Mouse (Mus musculus): Measurements from ENCODE around the gene Gm20388. TPM values are rescaled to one million over a fixed set of nuclear protein-coding genes. Genes with fewer than 3 reads are reported as not detected.

Gm20388 gene
- total RNA-seq, 1 experiment from 2014 or later, result 3.6 TPM

DNA sequence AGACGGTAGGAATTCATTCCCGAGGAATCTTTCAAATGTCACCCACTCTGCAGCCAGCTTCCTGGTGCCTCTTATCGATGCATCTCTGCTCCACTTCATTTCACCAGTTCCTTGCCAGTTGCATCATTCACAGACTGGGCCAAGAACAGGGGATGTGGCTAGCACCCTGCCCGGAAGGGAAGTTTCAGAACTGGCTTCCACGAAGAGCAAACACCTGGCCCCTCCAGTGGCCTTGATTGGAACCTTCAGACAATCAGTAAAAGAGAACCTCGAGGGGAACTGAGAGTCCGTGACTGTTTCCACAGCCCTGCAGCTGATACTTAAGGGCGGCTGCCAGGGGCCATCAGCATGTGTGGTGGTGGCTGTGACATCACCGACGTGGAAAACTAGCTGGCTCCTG is 1937.9 kb downstream of the Gm20388 start:
- DNase-seq, result no peak

GRCm38 (mm10) chr8:121849303-121849702 is 1938.7 kb downstream of the Gm20388 start:
- DNase-seq, result no peak

GRCm38 (mm10) chr8:121850018-121850417 is 1939.4 kb downstream of the Gm20388 start:
- DNase-seq, result peak; percentile 73

GRCm38 (mm10) chr8:121850436-121850820 is 1939.8 kb downstream of the Gm20388 start:
- no peak for DNase-seq

GRCm38 (mm10) chr8:121850821-121851470 is 1940.3 kb downstream of the Gm20388 start:
- peak; percentile 96 for DNase-seq

GRCm38 (mm10) chr8:121851716-121852115 is 1941.1 kb downstream of the Gm20388 start:
- DNase-seq, result no peak

- no peak for DNase-seq
Observed at GRCm38 (mm10) chr8:121852464-121852863, 1941.8 kb downstream of the Gm20388 start.

DNA sequence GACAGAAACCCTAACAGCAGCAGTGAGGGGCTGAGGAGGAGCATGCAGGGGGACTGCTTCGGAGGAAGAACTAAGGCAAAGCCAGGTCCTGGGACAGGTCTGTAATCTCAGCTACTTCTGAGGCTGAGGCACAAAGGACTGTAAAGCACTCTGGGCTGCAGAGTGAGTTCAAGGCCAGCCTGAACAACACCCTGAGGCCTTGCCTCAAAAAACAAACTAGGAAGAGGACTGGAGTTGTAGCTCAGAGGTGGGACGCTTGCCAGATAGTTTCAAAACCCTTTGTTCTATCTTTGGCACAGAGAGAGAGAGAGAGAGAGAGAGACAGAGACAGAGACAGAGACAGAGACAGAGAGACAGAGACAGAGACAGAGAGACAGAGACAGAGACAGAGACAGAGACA is 1942.9 kb downstream of the Gm20388 start:
- DNase-seq, result peak; percentile 55

DNA sequence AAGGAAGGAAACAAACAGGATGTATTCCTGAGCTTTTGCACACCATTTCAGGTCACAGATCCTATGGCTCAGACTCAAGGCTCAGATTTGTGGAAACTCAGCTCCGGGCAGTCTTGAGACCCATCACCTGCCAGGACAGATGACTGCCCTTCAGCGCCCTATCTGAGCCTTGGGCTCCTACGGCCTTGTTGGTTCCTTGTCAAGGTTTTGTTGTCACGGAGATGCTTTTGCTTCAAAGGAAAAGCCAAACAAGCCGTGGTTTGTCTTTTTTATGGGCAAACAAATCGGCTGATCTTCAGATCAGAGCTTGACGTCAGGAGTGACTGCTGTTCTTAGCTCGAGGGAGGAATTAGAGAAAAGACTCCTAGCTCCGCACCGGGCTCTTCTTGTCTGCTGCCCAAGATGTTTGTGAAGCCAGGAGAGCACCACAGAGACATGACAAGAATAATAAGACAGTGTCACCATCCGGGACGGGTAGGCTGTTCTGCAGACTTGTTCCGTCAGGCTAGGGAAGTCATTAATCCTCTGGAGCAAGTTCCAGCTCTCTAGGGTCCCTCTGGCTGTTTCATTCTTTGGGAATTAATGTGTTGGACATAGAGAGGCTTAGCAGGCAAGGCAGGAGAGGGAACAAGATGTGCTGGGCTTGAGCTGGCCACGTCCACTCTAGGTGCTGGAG is 1945.6 kb downstream of the Gm20388 start:
- DNase-seq, result no peak

DNA sequence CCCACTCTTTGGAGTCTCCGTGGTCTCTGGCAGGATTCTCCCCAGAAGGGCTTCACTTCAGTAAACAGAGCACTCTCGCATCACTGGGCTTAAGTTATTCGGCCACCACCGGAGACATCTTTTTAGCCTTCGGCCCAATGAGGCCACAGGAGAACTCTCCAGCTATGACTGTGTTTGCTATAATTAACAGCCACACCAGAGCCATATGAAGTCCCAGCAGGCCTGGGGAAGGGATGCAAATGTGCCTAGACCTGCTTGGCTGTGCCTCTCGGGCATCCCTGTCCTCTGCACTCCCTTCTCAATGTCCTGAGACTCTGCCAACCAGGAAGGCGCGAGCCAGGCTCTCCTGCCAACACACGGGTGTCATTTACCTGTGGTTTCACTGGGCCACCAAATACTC is 1946.7 kb downstream of the Gm20388 start:
- DNase-seq, result no peak

GRCm38 (mm10) chr8:121857747-121858146 is 1947.1 kb downstream of the Gm20388 start:
- no peak for DNase-seq

GRCm38 (mm10) chr8:121861276-121861675 is 1950.6 kb downstream of the Gm20388 start:
- DNase-seq, result no peak

DNA sequence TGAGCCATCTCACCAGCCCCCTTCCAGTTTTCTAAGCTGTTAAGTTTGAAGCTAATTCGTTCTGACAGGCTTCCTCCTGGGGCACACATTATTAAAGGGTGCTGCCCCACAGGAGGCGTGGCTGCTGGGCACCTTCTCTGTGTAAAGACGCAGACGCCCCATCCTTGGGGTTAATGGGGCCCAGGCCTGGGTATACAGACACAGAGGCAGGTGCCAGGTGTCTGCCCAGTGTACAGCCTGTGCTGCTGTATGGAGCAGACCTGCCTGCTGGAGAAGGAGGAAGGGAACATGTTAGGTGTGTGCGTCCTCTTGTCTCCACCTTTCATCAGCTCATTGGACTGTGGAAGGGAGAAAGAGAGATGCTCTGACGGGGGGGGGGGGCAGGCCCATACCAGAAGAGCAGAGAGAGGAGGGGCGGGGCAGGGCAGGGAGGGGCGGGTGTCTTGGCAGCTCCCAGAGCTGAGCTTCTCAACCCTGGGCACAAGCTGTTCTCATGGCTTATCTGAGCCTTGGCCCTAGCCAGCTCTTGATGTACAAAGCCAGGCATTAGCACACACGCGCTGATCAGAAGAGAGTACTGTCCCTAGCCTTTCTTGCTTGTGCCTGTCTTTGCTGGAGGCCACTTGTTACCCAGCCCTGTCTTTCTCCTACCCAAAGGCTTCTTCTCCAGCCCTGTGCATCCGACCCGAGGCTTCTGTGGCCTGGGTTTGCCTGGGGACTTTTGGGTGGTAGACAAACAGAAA is 1951.3 kb downstream of the Gm20388 start:
- no peak for DNase-seq

- no peak for DNase-seq
Observed at GRCm38 (mm10) chr8:121865356-121865755, 1954.7 kb downstream of the Gm20388 start.

GRCm38 (mm10) chr8:121868196-121868595 is 1957.6 kb downstream of the Gm20388 start:
- DNase-seq, result peak; percentile 60

GRCm38 (mm10) chr8:121868896-121869295 is 1958.3 kb downstream of the Gm20388 start:
- DNase-seq, result no peak

- no peak for DNase-seq
Observed at GRCm38 (mm10) chr8:121870190-121870589, 1959.5 kb downstream of the Gm20388 start.

DNA sequence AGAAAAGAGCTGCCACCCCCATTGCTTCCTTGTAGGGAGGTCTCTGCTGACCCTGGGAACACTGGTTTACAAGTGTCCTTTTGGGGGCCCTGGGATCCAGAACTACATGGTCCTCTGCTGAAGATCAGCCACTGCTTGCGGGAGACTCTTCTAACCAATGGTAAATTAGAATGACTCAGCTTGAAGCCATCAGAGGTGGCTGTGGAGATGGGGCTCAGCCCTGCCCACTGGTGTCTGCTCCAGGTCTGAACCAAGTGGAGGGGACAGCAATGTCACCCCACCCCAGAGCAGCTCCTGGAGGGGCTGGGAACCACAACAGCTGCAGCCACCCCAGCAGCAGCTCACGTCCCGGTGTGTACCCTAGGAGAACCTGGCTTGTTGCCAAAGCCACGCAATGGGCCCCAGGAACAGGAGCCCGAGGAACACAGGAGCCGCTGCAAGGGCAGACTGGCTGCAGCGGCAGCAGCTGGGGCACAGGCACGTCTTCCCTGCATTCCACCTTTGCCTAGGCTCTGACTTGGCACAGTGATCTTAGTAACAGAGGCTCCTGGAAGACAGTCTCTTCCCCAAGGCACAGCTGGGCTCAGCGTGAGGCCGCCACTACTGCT is 1961.3 kb downstream of the Gm20388 start:
- DNase-seq, result peak; percentile 35

DNA sequence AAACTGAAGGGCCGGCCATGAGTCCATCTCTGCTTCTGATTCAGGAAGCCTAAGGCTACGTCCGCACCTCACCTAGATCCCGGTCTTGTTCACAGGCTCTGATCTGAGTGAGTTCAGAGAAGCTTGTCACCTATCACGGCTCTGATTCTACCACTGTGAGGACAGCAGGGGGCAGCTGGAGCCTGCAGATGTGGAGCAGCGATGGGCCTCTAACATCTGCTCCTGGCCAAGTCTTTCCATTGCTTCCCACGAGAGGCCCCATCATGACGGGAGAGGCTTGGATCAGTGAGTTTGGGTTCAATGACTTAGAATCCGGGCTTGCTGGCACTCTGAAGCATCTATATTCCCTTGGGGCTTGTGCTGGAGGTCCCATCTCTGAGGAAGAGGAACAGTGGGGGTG is 1963.4 kb downstream of the Gm20388 start:
- peak; percentile 62 for DNase-seq

DNA sequence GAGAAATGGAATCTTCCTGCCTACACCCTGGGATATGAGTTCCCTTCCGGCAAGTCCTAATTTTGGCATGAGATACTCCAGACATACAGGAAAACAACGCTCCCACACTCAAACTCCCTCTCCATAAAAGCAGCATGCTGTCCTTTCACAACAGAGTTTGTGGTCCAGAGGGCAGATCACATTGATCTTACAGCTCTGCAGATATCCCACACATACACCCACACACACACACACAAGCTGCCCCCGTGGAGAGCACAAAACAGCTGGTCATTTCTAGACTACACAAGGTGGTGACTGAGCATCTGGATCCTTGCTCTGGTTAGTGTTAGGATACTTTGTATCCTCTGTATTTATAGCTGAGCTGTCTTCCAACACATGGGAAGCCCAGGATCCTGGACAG is 1964.4 kb downstream of the Gm20388 start:
- no peak for DNase-seq

DNA sequence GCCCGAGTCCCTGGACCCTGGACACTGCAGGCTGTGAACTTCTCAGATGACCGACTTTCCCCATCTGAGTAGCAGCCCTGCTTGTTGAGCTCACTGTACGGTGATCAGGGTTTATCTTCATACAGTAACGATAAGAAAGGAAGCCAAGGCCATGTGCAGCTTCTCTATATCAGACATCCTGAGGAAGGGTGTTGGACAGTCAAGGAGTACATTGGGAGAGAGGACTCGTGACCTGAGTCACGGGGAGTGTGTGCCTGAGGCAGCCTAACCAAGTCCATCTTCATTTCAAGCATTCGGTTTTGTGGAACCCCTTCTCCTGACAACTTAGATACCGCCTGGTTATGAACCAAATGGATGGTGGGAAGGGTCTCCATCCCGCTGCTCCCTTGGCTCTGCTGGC is 1964.9 kb downstream of the Gm20388 start:
- DNase-seq, result no peak

DNA sequence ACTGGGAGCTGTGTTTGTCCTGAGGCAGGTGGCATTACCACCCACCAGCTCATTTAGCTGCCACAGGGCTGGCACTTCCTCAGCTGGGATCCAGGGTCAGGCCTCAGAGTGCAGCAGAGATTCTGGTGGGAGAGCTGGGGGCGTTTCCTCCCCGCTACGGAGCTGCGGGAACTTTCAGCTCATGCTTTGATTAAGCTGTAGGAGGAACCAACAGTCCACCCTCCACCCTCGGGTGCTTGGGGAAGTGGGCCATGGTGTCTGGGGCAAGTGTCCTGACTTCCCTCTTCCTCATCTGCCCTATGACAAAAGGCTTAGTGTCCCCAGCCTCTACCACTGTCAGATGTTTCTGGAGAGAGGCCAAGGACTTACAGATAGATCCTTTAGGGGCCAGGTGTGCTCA is 1966.6 kb downstream of the Gm20388 start:
- no peak for DNase-seq
